Mouse (Mus musculus): ENCODE results near the gene Prb1. TPM values are rescaled to one million over a fixed set of nuclear protein-coding genes. Genes with fewer than 3 reads are reported as not detected.
"Not testable (repeated sequence)": the region's sequence is repeated elsewhere in the genome, so short reads cannot be mapped to it uniquely, and the experiment has no call there.

Gene Prb1
- not detected for total RNA-seq (2021)
- long read RNA-seq, experiment 1 = 0 reads
- long read RNA-seq, experiment 2 = 0 reads

GRCm38 (mm10) chr6:132210421-132210820 lies at the start of gene Prb1:
Gene Prb1 (minus strand): TSS chr6:132210521.
- DNase-seq = not testable (repeated sequence)

Other genes with a start within 250 kb of the Prb1 start
- not detected for gene Prpmp5, start 104.2 kb upstream of the Prb1 start, total RNA-seq (2021)
- not detected for gene Gm8882, start 153.6 kb upstream of the Prb1 start, total RNA-seq (2021)